Mouse (Mus musculus): ENCODE results near the gene Ick. TPM values are rescaled to one million over a fixed set of nuclear protein-coding genes. Genes with fewer than 3 reads are reported as not detected.

Ick gene
- polyA plus RNA-seq, 1 experiment from 2014 or later, result 39.4 TPM

DNA sequence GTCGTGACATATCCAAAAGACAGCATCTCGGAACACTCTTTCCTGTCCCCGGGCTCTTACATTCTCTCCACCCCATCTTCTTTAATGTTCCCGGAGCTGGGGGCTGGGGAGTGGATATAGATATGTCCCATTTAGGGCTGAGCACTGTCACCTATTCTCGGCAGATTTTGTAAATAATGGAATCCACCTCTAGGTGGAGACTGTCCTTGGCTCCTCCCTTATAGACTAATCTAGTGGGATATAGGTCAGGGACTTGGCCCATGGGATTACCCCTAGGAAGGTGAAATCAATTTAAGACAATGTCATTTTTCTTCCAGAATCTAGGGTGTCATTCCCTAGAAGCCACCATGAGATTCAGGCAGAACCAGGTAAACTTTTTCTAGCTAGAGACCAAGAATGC is 664 bp downstream of the Ick start:
- no peak for ATAC-seq
- Histone ChIP-seq H3K9me3 (ENCODE audit: control insufficient read depth, low read length) (no peaks in the 10 kb centered on the region), H3K27ac (ENCODE audit: low read length) (no peak overlapping the region), H3K36me3 (ENCODE audit: control insufficient read depth, insufficient read depth) (no peaks in the 10 kb centered on the region), H3K9ac (replicated peaks; ENCODE audit: low read depth, low read length) (no peak overlapping the region), H3K4me3 (replicated peaks; ENCODE audit: low read length) (peak overlapping the region; percentile 56), H3K27me3 (replicated peaks; ENCODE audit: control insufficient read depth, insufficient read depth, low read length) (no peaks in the 10 kb centered on the region), H3K4me1 (replicated peaks; ENCODE audit: control insufficient read depth, insufficient read depth, low read length) (peaks cover 20% of the 10 kb centered on the region), H3K4me2 (ENCODE audit: low read length) (peak overlapping the region; percentile 94)
- WGBS, result 41% methylated on average over 5 of the region's 5 CpGs

DNA sequence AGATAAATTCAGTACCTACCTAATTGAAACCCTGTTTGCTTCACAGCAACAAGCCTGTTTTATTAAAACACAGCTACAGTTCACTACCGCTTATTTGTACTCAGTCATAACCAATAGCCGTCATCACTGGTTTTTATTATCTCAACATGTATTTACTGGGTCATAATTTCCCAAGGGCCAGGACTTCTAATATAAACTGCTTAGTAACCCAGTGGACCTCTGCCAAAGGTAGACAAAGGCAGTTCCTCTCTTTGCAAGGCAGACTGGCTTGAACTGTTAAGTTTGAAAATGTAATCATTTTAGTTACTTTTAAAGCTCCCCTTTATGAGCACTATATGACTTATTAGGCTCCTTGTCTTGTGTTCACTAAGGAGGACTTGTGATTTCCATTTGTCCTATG is 2.5 kb downstream of the Ick start:
- ATAC-seq, result no peak
- Histone ChIP-seq H3K9ac (replicated peaks; ENCODE audit: low read depth, low read length) (no peak overlapping the region), H3K4me1 (replicated peaks; ENCODE audit: control insufficient read depth, insufficient read depth, low read length) (peaks cover 32% of the 10 kb centered on the region), H3K27me3 (replicated peaks; ENCODE audit: control insufficient read depth, insufficient read depth, low read length) (no peaks in the 10 kb centered on the region), H3K27ac (ENCODE audit: low read length) (no peak overlapping the region), H3K4me3 (replicated peaks; ENCODE audit: low read length) (no peak overlapping the region), H3K4me2 (ENCODE audit: low read length) (no peak overlapping the region), H3K9me3 (ENCODE audit: control insufficient read depth, low read length) (no peaks in the 10 kb centered on the region), H3K36me3 (ENCODE audit: control insufficient read depth, insufficient read depth) (no peaks in the 10 kb centered on the region)
- WGBS, result 86% methylated on average over 2 of the region's 2 CpGs

DNA sequence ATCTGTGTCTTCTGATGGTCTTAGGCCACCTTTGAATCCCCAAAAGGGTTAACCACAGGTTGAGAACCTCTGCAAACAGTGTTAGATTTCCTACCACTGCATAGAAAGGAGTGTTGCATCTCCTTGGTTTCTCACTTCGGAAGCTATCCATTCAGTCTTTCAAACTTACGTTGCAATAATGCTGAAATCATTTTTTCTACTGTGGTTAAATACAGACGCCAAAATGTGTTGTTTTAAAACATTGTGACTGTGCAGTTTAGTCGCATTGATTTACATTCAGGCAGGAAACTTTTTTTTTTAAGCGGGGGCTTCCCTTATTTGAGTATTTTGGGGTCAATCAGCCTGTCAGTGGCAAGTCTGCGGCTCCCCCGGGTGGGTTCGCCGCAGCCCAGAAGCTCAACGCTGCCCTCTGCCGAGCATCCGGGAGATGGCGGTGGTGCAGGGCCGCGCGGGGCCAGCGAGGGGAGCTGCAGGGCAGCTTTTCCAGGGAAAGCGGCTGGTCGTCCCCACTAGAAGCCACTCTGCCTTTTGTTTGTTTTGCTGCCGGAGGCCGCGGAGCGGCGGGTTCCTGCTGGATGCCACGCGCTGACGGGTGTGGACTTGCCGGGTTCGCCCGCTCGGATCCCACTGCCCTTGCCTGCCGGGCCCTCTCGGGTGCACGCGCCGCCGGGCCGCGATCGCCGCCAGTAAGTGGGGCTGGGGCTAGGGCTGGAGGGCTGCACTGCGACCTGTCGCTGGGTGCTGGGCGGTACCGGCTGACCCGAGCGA is 4.0 kb downstream of the Ick start:
- Histone ChIP-seq H3K9me3 (ENCODE audit: control insufficient read depth, low read length) (no peaks in the 10 kb centered on the region), H3K27me3 (replicated peaks; ENCODE audit: control insufficient read depth, insufficient read depth, low read length) (no peaks in the 10 kb centered on the region), H3K4me1 (replicated peaks; ENCODE audit: control insufficient read depth, insufficient read depth, low read length) (peaks cover 24% of the 10 kb centered on the region), H3K4me3 (replicated peaks; ENCODE audit: low read length) (peak overlapping the region; percentile 74), H3K27ac (ENCODE audit: low read length) (peak overlapping the region; percentile 93), H3K9ac (replicated peaks; ENCODE audit: low read depth, low read length) (peak overlapping the region; percentile 98), H3K36me3 (ENCODE audit: control insufficient read depth, insufficient read depth) (no peaks in the 10 kb centered on the region), H3K4me2 (ENCODE audit: low read length) (peak overlapping the region; percentile 71)
- peak; percentile 77 for ATAC-seq
- WGBS, result 1% methylated on average over 47 of the region's 47 CpGs

DNA sequence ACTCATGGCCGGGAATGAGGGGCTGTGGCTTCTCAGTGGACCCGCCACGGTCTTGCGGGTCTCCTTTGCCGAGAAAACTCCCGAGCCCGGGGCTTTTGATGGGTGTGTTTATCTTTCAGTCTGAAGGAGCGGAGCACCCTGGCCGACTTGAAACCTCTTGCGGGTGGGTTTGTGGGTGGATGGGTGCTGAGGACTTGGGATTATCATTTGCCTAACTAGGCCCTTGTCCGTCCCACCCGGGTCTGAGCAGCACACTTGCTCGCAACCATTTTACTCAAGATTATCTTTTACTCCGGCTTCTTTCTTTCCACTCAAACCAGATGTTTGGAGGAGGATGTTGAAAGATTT is 4.5 kb downstream of the Ick start:
- no peaks in the 10 kb centered on the region for H3K9me3 ChIP-seq (ENCODE audit: control insufficient read depth, low read length)
- H3K27me3 ChIP-seq (replicated peaks; ENCODE audit: control insufficient read depth, insufficient read depth, low read length), result no peaks in the 10 kb centered on the region
- H3K27ac ChIP-seq (ENCODE audit: low read length), result peak overlapping the region; percentile 93
- ATAC-seq, result peak; percentile 27
- peaks cover 24% of the 10 kb centered on the region for H3K4me1 ChIP-seq (replicated peaks; ENCODE audit: control insufficient read depth, insufficient read depth, low read length)
- H3K9ac ChIP-seq (replicated peaks; ENCODE audit: low read depth, low read length), result peak overlapping the region; percentile 98
- H3K4me2 ChIP-seq (ENCODE audit: low read length), result peak overlapping the region; percentile 71
- H3K4me3 ChIP-seq (replicated peaks; ENCODE audit: low read length), result peak overlapping the region; percentile 74
- WGBS, result 0% methylated on average over 14 of the region's 14 CpGs
- no peaks in the 10 kb centered on the region for H3K36me3 ChIP-seq (ENCODE audit: control insufficient read depth, insufficient read depth)

DNA sequence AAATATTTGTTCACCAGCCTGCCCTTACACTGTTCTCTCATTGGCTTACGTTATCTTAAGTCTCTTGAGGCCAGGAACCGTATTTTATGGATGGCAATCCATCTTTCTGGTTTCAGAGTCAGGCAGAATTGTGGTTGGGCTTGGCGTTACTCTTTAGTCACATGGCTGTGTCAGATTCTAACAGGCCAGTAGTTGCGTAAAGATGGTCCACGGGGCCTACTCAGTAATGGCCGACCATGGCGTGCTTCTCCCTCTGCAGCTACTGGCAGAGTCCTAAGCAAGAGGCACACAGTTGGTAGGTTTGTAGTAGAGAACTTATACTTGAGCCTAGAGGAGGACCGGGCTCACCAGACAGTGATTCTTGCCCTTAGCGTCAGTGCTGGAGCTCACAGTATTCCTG is 6.8 kb downstream of the Ick start:
- Histone ChIP-seq H3K4me2 (ENCODE audit: low read length) (no peak overlapping the region), H3K9me3 (ENCODE audit: control insufficient read depth, low read length) (no peaks in the 10 kb centered on the region), H3K27ac (ENCODE audit: low read length) (no peak overlapping the region), H3K9ac (replicated peaks; ENCODE audit: low read depth, low read length) (no peak overlapping the region), H3K4me3 (replicated peaks; ENCODE audit: low read length) (no peak overlapping the region), H3K36me3 (ENCODE audit: control insufficient read depth, insufficient read depth) (no peaks in the 10 kb centered on the region), H3K4me1 (replicated peaks; ENCODE audit: control insufficient read depth, insufficient read depth, low read length) (peaks cover 20% of the 10 kb centered on the region), H3K27me3 (replicated peaks; ENCODE audit: control insufficient read depth, insufficient read depth, low read length) (no peaks in the 10 kb centered on the region)
- no peak for ATAC-seq
- WGBS, result 97% methylated on average over 9 of the region's 9 CpGs

DNA sequence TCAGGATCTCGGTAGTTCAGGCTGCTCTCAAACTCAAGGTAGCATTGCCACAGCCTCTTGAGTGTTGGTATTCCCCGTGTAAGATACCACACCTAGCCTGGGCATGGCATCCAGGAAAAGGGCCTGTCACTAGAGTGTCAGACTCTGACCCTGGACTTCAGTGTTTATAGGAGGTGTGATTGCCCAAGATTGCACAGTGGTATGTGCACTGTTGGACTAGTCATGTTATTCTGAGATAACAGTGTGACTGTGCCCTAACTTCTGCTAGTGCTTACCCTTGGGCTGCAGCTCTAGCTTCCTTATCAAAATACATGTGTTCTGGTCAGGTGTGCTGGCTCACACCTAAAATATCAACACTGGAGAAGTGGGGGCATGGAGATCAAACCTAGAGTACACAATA is 8.7 kb downstream of the Ick start:
- Histone ChIP-seq H3K27ac (ENCODE audit: low read length) (no peak overlapping the region), H3K9me3 (ENCODE audit: control insufficient read depth, low read length) (no peaks in the 10 kb centered on the region), H3K4me1 (replicated peaks; ENCODE audit: control insufficient read depth, insufficient read depth, low read length) (peaks cover 20% of the 10 kb centered on the region), H3K36me3 (ENCODE audit: control insufficient read depth, insufficient read depth) (no peaks in the 10 kb centered on the region), H3K9ac (replicated peaks; ENCODE audit: low read depth, low read length) (no peak overlapping the region), H3K4me3 (replicated peaks; ENCODE audit: low read length) (no peak overlapping the region), H3K27me3 (replicated peaks; ENCODE audit: control insufficient read depth, insufficient read depth, low read length) (no peaks in the 10 kb centered on the region), H3K4me2 (ENCODE audit: low read length) (no peak overlapping the region)
- 95% methylated on average over 2 of the region's 2 CpGs for WGBS
- ATAC-seq, result no peak

DNA sequence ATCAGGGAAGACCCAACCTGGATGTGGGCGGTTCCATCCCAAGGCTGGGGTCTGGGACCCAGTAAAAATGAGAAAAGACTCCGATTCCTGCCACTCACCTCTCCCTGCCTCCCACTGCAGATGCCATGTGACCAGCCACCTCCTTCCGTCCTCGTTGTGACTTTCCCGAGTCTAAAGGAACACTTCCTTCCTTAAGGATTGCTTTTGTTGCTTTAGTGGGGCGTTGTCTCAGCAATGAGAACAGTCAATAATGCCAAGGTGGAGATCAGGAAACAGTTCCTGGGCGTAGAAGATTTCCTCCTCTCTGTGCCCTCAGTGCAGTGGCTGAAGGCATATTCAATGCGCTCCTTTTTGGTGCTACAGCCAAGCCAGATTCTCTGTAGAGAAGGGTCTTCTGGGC is 12.4 kb downstream of the Ick start:
- Histone ChIP-seq H3K27ac (ENCODE audit: low read length) (no peak overlapping the region), H3K4me2 (ENCODE audit: low read length) (no peak overlapping the region), H3K36me3 (ENCODE audit: control insufficient read depth, insufficient read depth) (no peaks in the 10 kb centered on the region), H3K9ac (replicated peaks; ENCODE audit: low read depth, low read length) (no peak overlapping the region), H3K9me3 (ENCODE audit: control insufficient read depth, low read length) (no peaks in the 10 kb centered on the region), H3K27me3 (replicated peaks; ENCODE audit: control insufficient read depth, insufficient read depth, low read length) (no peaks in the 10 kb centered on the region), H3K4me3 (replicated peaks; ENCODE audit: low read length) (no peak overlapping the region), H3K4me1 (replicated peaks; ENCODE audit: control insufficient read depth, insufficient read depth, low read length) (peaks cover 6% of the 10 kb centered on the region)
- 93% methylated on average over 8 of the region's 8 CpGs for WGBS
- no peak for ATAC-seq

DNA sequence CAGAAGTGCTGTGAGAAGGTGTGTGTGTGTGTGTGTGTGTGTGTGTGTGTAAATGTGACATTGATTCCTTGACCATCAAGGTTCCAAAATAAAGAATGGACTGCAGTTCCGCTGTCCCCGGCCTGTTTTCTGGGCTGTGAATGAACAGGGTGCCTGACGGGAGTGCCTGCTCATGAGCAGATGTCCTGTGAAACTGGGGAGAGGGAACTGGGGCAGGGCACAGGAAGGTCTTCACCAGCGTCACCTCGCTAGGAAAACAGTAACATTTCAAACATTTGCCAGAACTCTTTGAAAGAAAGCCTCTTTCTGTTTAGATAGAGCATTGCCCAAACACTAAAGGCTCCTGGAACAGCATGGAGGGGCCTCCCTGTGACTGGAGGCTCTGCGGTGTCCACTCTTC is 13.0 kb downstream of the Ick start:
- 67% methylated on average over 6 of the region's 6 CpGs for WGBS
- Histone ChIP-seq H3K27me3 (replicated peaks; ENCODE audit: control insufficient read depth, insufficient read depth, low read length) (no peaks in the 10 kb centered on the region), H3K27ac (ENCODE audit: low read length) (no peak overlapping the region), H3K4me1 (replicated peaks; ENCODE audit: control insufficient read depth, insufficient read depth, low read length) (peaks cover 11% of the 10 kb centered on the region), H3K9me3 (ENCODE audit: control insufficient read depth, low read length) (no peaks in the 10 kb centered on the region), H3K36me3 (ENCODE audit: control insufficient read depth, insufficient read depth) (no peaks in the 10 kb centered on the region), H3K4me3 (replicated peaks; ENCODE audit: low read length) (no peak overlapping the region), H3K9ac (replicated peaks; ENCODE audit: low read depth, low read length) (no peak overlapping the region), H3K4me2 (ENCODE audit: low read length) (no peak overlapping the region)
- ATAC-seq, result no peak

DNA sequence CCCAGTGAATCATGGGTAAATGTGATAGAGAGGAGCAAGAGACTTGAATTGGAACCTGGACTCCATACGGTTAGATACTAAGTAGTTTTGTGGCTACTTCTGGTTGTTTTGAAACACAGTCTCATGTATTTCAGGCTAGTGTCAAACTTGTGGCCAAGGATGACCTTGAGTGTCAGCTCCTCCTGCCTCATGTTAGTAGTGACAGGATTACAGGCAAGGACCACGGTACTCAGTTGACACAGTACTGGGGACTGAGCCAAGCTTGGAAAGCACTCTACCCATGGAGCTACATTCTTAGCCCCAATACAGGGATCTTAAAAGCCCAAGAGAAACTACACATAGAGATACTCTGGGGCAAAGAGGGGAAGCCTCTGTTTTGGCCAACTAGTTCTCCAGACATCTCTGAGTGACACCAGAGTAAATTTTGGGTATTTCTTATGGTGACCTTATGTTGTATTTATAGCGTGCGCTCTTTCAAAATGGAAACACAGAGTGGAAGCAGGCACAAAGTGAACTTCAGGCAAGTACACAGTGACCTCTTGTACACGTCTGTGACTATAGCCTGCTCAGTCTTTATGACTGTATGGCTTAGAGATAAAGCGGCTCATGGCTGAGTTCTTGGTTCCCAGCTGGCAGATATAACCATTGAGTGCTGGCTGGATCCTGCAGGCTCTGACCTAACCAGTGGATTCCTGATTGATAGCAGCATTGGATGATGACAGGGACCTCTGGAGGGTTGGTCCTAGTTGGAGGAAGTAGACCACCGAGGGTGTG is 14.1 kb downstream of the Ick start:
- WGBS, result 95% methylated on average over 7 of the region's 7 CpGs
- Histone ChIP-seq H3K36me3 (ENCODE audit: control insufficient read depth, insufficient read depth) (no peaks in the 10 kb centered on the region), H3K27ac (ENCODE audit: low read length) (no peak overlapping the region), H3K4me3 (replicated peaks; ENCODE audit: low read length) (no peak overlapping the region), H3K9ac (replicated peaks; ENCODE audit: low read depth, low read length) (no peak overlapping the region), H3K4me1 (replicated peaks; ENCODE audit: control insufficient read depth, insufficient read depth, low read length) (peaks cover 11% of the 10 kb centered on the region), H3K9me3 (ENCODE audit: control insufficient read depth, low read length) (no peaks in the 10 kb centered on the region), H3K27me3 (replicated peaks; ENCODE audit: control insufficient read depth, insufficient read depth, low read length) (no peaks in the 10 kb centered on the region), H3K4me2 (ENCODE audit: low read length) (no peak overlapping the region)
- ATAC-seq, result no peak
